Mouse (Mus musculus): ENCODE measurements at regions not wholly inside any gene's neighbourhood (a gene's known extent, or its start where the extent isn't known, plus 50 kb on each side); places are given as distances from the start of the nearest gene placed in this dataset.
"Not testable (repeated sequence)": the region's sequence is repeated elsewhere in the genome, so short reads cannot be mapped to it uniquely, and the experiment has no call there.

DNA sequence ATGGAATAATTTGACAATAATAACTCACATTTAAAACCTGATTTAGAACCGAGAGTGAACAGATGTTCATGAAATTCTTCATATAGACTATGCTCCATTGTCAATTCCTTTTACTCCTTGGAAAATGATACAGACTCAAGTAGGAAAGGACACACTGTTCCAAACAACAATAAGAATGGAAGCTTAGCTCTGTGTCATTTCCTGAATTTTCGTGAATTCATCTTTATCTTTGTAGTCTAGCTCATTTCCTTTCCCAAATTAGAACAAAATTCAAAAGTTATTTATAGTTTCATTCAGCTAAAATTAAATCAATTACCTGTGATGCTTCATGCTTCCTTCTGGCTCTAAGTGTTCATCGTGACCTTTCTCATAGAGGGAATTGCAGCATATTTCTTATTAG is 553.2 kb upstream of the Adamts5 start:
- Histone ChIP-seq H3K27me3 (ENCODE audit: control insufficient read depth, insufficient read depth, low read length, poor library complexity, severe bottlenecking) (no peaks in the 10 kb centered on the region), H3K36me3 (ENCODE audit: control insufficient read depth, insufficient read depth, low read length, poor library complexity, severe bottlenecking) (no peaks in the 10 kb centered on the region)
- no peak for DNase-seq (ENCODE audit: low read depth, low spot score)

DNA sequence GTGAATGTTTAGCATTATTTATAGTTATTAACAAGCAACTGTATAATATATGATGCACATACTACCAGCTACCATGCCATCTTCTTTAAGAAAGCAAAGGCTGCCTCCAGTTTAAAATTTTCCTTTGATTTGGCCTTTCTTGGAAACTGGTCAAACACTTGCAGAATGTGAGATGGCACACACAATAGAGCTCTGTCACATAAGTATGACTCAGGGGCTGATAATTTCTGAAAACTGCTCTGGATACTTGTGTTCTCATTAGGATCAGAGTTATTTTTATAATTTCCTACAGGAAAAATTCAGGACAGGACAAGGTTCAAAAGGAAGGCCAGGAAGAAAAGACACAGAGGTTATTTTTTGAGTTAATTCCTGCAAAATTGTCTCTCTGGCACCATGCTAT is 552.4 kb upstream of the Adamts5 start:
- no peak for DNase-seq (ENCODE audit: low read depth, low spot score)
- no peaks in the 10 kb centered on the region for H3K27me3 ChIP-seq (ENCODE audit: control insufficient read depth, insufficient read depth, low read length, poor library complexity, severe bottlenecking)
- H3K36me3 ChIP-seq (ENCODE audit: control insufficient read depth, insufficient read depth, low read length, poor library complexity, severe bottlenecking), result no peaks in the 10 kb centered on the region

- no peaks in the 10 kb centered on the region for H3K36me3 ChIP-seq (ENCODE audit: control insufficient read depth, insufficient read depth, low read length, poor library complexity, severe bottlenecking)
- H3K27me3 ChIP-seq (ENCODE audit: control insufficient read depth, insufficient read depth, low read length, poor library complexity, severe bottlenecking), result no peaks in the 10 kb centered on the region
- DNase-seq (ENCODE audit: low read depth, low spot score), result no peak
These were observed 547.0 kb upstream of the Adamts5 start for GRCm38 (mm10) chr16:86448478-86449160.

GRCm38 (mm10) chr16:86419458-86419857 is 517.8 kb upstream of the Adamts5 start:
- not testable (repeated sequence) for H3K27me3 ChIP-seq (ENCODE audit: control insufficient read depth, insufficient read depth, low read length, poor library complexity, severe bottlenecking); H3K36me3 ChIP-seq (ENCODE audit: control insufficient read depth, insufficient read depth, low read length, poor library complexity, severe bottlenecking); DNase-seq (ENCODE audit: low read depth, low spot score)

GRCm38 (mm10) chr16:86404309-86404708 is 502.7 kb upstream of the Adamts5 start:
- Histone ChIP-seq H3K27me3 (ENCODE audit: control insufficient read depth, insufficient read depth, low read length, poor library complexity, severe bottlenecking) (no peaks in the 10 kb centered on the region), H3K36me3 (ENCODE audit: control insufficient read depth, insufficient read depth, low read length, poor library complexity, severe bottlenecking) (no peaks in the 10 kb centered on the region)
- DNase-seq (ENCODE audit: low read depth, low spot score), result no peak

- no peaks in the 10 kb centered on the region for H3K27me3 ChIP-seq (ENCODE audit: control insufficient read depth, insufficient read depth, low read length, poor library complexity, severe bottlenecking)
- no peak for DNase-seq (ENCODE audit: low read depth, low spot score)
These were observed 499.8 kb upstream of the Adamts5 start for GRCm38 (mm10) chr16:86401381-86401780.

GRCm38 (mm10) chr16:86399288-86399687 is 497.7 kb upstream of the Adamts5 start:
- no peak for DNase-seq (ENCODE audit: low read depth, low spot score)

More at GRCm38 (mm10) chr16:86401381-86401780, 499.8 kb upstream of the Adamts5 start:
- no peaks in the 10 kb centered on the region for H3K36me3 ChIP-seq (ENCODE audit: control insufficient read depth, insufficient read depth, low read length, poor library complexity, severe bottlenecking)

GRCm38 (mm10) chr16:86397521-86397920 is 495.9 kb upstream of the Adamts5 start:
- no peak for DNase-seq (ENCODE audit: low read depth, low spot score)
- Histone ChIP-seq H3K36me3 (ENCODE audit: control insufficient read depth, insufficient read depth, low read length, poor library complexity, severe bottlenecking) (no peaks in the 10 kb centered on the region), H3K27me3 (ENCODE audit: control insufficient read depth, insufficient read depth, low read length, poor library complexity, severe bottlenecking) (no peaks in the 10 kb centered on the region)

More at GRCm38 (mm10) chr16:86399288-86399687, 497.7 kb upstream of the Adamts5 start:
- H3K36me3 ChIP-seq (ENCODE audit: control insufficient read depth, insufficient read depth, low read length, poor library complexity, severe bottlenecking), result no peaks in the 10 kb centered on the region
- H3K27me3 ChIP-seq (ENCODE audit: control insufficient read depth, insufficient read depth, low read length, poor library complexity, severe bottlenecking), result no peaks in the 10 kb centered on the region

DNA sequence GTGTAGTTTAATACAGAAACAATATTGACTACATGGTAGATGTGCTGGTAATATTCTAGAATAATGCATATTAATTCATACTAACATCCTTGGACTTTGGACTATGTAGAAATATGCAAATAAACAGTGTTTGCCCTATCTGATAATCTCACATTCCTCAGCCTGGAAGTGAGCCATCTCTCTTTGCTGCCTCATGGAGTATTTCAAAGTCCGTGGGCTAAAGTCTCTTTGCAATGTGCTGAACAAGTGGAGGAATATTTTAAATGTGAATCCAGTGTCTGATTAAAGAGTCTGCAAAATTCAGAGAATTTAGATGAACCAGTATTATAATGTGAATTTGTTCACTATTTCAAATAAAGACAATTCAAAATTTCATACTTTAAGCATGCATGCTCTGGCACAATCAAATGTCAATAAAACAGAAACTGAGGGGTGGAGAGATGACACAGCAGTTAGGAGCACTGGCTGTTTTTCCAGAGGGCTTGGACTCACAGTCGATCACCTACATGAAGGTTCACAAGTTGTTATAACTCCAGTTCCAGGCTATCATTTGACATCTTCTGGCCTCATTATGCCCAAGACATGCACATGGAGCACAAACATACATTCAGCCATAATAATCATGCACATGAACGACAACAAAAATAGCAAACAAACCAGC is 487.6 kb upstream of the Adamts5 start:
- DNase-seq (ENCODE audit: low read depth, low spot score), result no peak
- no peaks in the 10 kb centered on the region for H3K27me3 ChIP-seq (ENCODE audit: control insufficient read depth, insufficient read depth, low read length, poor library complexity, severe bottlenecking)
- H3K36me3 ChIP-seq (ENCODE audit: control insufficient read depth, insufficient read depth, low read length, poor library complexity, severe bottlenecking), result no peaks in the 10 kb centered on the region

- DNase-seq (ENCODE audit: low read depth, low spot score), result no peak
- Histone ChIP-seq H3K27me3 (ENCODE audit: control insufficient read depth, insufficient read depth, low read length, poor library complexity, severe bottlenecking) (no peaks in the 10 kb centered on the region), H3K36me3 (ENCODE audit: control insufficient read depth, insufficient read depth, low read length, poor library complexity, severe bottlenecking) (no peaks in the 10 kb centered on the region)
These were observed 486.5 kb upstream of the Adamts5 start for GRCm38 (mm10) chr16:86388128-86388527.

- no peak for DNase-seq (ENCODE audit: low read depth, low spot score)
- H3K27me3 ChIP-seq (ENCODE audit: control insufficient read depth, insufficient read depth, low read length, poor library complexity, severe bottlenecking), result no peaks in the 10 kb centered on the region
- no peaks in the 10 kb centered on the region for H3K36me3 ChIP-seq (ENCODE audit: control insufficient read depth, insufficient read depth, low read length, poor library complexity, severe bottlenecking)
These were observed 476.4 kb upstream of the Adamts5 start for GRCm38 (mm10) chr16:86377991-86378390.

DNA sequence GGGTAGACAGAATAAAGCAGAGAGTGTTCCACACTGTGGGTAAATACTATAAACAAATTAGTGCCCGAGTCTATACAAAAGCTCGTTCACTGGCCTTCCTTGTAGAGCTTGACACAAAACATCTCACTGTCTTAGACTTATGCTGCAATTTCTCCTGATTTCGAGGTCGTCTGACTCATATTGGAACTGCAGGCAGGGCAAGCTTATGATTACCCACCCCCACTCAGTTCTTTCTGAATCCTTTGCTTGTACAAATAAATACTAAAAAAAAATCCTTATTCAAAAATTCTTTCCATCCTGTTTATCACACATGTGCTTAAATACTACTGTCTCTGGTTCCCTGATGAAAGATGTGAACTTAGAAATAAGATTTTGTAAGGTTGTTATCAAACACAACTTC is 470.0 kb upstream of the Adamts5 start:
- DNase-seq (ENCODE audit: low read depth, low spot score), result no peak
- Histone ChIP-seq H3K36me3 (ENCODE audit: control insufficient read depth, insufficient read depth, low read length, poor library complexity, severe bottlenecking) (no peaks in the 10 kb centered on the region), H3K27me3 (ENCODE audit: control insufficient read depth, insufficient read depth, low read length, poor library complexity, severe bottlenecking) (no peaks in the 10 kb centered on the region)

- DNase-seq (ENCODE audit: low read depth, low spot score), result no peak
- Histone ChIP-seq H3K27me3 (ENCODE audit: control insufficient read depth, insufficient read depth, low read length, poor library complexity, severe bottlenecking) (no peaks in the 10 kb centered on the region), H3K36me3 (ENCODE audit: control insufficient read depth, insufficient read depth, low read length, poor library complexity, severe bottlenecking) (no peaks in the 10 kb centered on the region)
These were observed 466.8 kb upstream of the Adamts5 start for GRCm38 (mm10) chr16:86368449-86368848.

DNA sequence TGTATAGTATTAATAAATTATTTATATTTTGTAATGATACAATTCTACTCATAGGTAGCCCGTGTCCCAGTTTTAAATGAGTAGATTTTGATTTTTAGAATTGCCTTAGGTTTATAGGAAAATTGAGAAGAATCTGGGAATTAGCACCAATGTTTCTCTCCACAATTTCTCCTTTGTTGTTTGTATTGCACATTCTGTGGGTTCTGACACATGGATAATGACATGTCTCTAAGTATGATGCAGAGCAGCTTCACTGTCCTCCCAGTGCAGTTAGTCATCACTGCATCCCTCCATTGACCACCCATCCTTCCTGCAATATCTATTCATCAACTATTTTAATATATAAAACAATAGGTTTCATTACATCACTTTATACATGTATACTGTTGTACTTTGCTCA is 464.6 kb upstream of the Adamts5 start:
- H3K27me3 ChIP-seq (ENCODE audit: control insufficient read depth, insufficient read depth, low read length, poor library complexity, severe bottlenecking), result no peaks in the 10 kb centered on the region
- no peak for DNase-seq (ENCODE audit: low read depth, low spot score)
- no peaks in the 10 kb centered on the region for H3K36me3 ChIP-seq (ENCODE audit: control insufficient read depth, insufficient read depth, low read length, poor library complexity, severe bottlenecking)

GRCm38 (mm10) chr16:86361099-86361498 is 459.5 kb upstream of the Adamts5 start:
- Histone ChIP-seq H3K36me3 (ENCODE audit: control insufficient read depth, insufficient read depth, low read length, poor library complexity, severe bottlenecking) (no peaks in the 10 kb centered on the region), H3K27me3 (ENCODE audit: control insufficient read depth, insufficient read depth, low read length, poor library complexity, severe bottlenecking) (no peaks in the 10 kb centered on the region)
- no peak for DNase-seq (ENCODE audit: low read depth, low spot score)

Data from splenic B cell, adult 2 months (primary cell).